Mouse (Mus musculus): ENCODE data around the gene Opcml. TPM values are rescaled to one million over a fixed set of nuclear protein-coding genes. Genes with fewer than 3 reads are reported as not detected.

Gene Opcml
- polyA plus RNA-seq, 1 experiment, result 0.11 TPM

DNA sequence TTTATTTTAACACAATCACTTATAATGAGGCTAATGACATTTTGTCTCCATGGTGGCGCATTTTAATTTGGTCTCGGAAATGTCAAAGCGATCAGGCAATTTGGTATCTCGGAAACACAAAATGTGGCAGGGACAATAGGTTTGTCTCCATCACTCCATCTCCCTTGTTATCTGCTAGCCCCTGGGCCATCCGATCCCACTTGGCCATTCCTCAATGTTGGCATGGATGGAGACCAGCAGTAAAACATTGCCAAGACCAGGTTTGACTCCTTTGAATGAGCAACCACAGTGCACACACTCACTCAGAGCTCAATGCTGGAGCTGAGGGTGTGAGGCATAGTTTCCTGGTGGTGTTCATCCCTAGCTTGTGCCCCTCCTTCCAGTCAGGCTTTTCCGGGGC, 32.1 kb downstream of the Opcml start:
- 95% methylated on average over 6 of the region's 6 CpGs for WGBS

DNA sequence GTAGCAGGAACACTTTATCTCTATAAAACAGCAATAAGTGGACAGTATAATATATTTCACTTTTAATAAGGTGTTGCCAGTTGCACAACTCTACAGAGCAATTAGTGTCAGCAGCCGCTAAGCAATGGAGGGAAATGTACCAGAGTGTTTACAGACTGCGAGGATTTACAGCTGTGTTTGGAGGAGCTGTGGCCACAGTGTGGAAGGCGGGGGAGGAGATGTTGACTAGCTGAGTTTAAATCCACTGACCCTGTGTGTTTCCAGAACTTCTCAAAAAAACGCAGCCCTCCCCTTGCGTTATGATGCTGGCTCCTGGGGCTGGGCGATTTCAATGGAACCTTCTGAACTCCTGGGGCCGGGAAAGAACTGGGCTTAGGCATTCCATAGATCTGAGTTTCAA, 33.8 kb downstream of the Opcml start:
- no peak for DNase-seq (ENCODE audit: low read depth, low spot score)
- WGBS, result 13% methylated on average over 7 of the region's 7 CpGs

More for the DNA sequence above, 32.1 kb downstream of the Opcml start:
- no peak for DNase-seq (ENCODE audit: low read depth, low spot score)

DNA sequence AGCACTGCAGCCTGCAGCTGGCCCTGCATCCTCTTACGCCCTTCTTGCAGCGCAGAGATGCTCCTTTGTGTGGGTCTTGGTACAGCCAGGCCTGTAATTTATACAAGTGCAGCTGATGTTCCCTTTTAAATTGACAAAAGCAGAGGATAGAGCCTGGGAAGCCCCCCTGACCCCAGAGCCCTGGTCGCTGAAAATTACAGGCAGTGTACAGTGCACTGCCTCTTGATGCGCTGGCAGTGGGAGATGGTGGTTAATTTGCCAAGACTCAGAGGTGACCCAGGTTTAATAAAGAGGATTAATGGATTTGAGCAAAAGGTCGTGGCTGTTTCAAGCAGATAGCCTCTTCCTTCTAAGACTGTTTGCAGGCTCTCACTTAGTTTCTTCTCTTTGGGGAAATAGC, 39.9 kb downstream of the Opcml start:
- WGBS, result 67% methylated on average over 5 of the region's 5 CpGs
- no peak for DNase-seq (ENCODE audit: low read depth, low spot score)

DNA sequence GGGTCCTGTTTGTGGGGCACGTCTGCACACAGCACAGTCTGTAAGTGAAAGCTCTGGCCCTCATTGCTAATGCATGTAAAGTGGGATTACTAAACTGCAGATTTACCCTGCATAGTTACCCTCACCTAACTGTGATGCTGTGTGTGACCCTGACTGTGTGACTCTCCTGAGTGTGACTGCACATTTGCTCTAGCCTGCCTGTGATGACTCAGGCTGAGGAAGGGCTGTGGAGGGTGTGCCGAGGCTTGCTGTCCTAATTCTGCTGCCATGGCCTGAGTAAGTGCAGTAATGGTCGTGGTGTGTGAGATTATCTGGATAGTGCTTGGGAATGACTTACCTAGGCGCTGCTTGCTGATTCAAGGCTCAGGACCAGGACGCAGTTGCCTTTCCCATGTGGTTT, 52.2 kb downstream of the Opcml start:
- 73% methylated on average over 5 of the region's 5 CpGs for WGBS
- no peak for DNase-seq (ENCODE audit: low read depth, low spot score)

DNA sequence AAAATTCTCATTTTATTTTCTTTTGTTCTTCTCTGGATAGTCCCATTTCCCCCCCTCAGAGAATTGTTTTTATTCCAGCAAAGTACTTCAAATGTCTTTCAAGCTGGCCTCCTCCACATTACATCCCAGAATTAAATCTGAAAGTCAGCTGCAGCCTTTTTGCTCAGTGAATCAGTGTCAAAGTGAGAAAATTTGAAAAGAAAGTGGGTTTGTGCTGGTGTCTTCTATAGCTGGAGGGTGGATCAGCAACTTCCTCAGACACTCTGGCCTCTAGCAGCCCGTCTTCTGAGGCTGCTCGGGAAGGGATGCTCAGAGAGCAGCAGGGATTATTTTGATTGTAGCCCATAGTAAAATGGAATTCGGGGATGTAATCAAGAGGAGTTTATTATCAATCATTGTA, 81.0 kb downstream of the Opcml start:
- no peak for DNase-seq (ENCODE audit: low read depth, low spot score)
- WGBS, result 72% methylated on average over 3 of the region's 3 CpGs

DNA sequence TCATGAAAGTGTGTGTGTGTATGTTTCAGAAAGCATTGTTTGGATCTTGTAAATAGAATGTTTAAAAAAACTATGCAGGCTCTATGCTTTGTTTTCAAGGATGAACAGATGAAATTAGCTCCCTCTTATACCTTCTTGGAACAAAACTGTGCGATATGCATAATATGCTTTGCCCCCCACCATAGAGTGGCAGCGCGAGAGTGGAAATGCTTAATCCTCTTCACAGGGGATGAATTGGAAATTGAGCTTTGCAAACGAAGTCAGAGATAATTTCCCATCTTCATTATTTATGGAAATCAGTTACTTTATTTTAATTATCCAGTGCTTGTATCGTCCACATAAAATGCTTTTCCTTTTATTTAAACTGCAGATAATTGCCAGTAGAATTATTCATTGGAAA, 99.1 kb downstream of the Opcml start:
- no peak for DNase-seq (ENCODE audit: low read depth, low spot score)
- 79% methylated on average over 5 of the region's 5 CpGs for WGBS

DNA sequence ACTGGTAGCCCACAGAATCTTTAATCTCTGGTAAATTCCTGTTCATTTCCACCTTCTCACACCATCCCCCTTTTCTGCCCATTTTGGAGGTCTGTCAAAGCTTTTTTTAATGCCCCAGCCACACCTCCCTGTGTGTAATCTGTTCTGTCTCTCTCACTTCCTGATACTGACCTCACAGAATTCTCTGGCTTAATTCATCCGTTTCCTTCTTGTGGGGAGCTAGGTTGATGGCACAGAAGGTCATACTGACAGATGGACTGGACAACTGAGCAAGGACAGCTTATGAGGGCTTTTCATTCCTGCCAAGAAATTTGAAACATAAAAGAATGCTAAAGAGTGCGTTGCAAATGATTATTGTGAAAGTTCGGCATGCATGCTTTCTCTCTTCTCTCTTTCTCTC, 126.7 kb downstream of the Opcml start:
- WGBS, result 37% methylated on average over 3 of the region's 3 CpGs

DNA sequence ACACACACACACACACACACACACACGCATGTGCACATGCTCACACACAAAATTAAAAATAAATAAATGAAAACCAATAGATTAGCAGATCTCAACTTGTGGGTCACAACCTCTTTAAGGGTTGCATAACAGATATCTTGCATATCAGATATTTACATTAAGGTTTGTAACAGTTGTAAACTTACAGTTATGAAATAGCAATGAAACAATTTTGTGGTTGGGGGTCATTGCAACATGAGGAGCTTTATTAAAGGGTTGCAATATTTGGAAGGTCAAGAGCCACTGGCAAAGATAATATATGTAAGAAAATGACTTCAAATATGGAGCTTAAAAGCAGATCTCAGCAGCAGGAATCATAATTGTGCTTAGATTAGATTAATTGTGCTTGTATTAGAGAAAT, 132.9 kb downstream of the Opcml start:
- no peak for DNase-seq (ENCODE audit: low read depth, low spot score)
- 73% methylated on average over 1 of the region's 1 CpGs for WGBS

More for the DNA sequence above, 126.7 kb downstream of the Opcml start:
- no peak for DNase-seq (ENCODE audit: low read depth, low spot score)

DNA sequence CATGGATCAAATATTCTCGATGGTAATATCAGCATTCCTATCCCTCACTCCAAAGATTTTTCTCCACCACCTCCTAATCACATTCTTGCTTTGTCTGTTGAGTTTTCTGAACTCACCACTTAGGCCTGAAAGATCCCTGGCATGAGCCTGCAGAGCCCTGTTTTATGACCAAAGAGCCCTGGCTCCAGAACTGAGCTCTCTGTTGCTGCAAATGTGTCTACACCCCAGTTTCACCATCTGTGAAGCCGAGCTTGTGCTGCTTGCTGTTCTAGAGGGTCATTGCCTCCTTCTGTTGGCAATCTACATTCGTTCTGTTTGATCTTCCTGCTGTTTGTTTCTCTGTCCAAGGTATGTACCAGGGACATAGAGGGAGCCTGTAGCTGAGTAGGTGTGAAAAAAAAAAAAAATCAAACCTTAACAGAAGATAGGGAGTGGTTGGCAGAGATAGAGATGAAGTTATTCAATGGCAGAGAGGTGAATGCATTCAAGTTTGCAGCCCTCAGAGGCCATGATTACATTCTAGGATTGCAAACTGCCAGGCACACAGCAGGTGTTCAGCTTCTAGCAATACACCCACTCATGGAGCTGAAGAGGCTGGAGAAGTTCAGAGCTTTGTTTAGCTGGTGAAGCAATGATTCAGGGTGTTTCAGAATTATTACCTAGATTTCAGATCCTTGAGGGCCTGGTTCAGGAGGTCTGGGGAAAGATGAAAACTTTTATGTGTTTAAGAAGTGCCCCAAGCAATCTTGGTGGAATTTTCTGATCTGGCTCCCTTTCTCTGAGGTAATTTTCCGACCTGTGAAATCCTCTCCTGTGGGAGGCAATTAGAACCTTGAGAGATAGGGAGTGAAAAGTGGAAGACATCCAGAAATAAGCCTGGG, 133.6 kb downstream of the Opcml start:
- WGBS, result 43% methylated on average over 4 of the region's 4 CpGs
- DNase-seq (ENCODE audit: low read depth, low spot score), result no peak

DNA sequence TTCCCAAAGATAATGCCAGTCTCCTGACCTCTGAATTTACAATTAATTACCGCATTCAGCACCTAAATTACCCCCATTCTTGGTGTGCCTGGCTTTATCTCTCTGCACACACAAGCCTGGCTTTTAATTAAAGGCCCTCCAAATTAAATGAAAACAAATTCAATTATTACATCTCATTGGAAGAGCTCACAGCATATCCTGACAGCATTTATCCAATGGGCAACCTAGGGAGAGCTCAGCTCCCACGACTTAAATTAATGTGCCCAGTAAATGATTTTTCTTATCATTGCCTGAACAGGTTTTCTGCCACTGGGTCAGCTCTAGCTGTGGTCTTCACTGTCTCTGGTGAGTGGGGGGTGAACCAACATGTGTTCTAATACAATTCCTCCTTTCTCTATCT, 135.1 kb downstream of the Opcml start:
- 74% methylated on average over 2 of the region's 2 CpGs for WGBS
- DNase-seq (ENCODE audit: low read depth, low spot score), result no peak

DNA sequence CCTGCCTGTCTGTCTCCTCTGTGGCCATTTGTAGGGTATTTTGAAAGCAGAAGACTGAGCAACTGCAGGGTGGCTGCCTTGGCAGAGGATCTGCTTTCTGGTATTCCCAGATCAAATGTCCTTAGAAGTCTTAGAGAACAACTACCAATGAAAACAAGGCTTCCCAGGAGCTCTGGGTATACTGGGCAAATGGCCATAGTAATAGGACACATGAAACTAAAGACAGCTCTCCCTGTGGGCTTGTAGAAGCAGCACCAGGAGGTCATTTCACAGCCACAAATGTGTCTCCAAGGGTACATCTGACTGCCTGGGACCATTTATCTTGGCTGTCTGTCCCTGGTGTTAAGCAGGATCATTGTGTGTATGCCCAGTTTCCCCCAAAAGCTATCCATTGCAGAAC, 146.7 kb downstream of the Opcml start:
- no peak for DNase-seq (ENCODE audit: low read depth, low spot score)

DNA sequence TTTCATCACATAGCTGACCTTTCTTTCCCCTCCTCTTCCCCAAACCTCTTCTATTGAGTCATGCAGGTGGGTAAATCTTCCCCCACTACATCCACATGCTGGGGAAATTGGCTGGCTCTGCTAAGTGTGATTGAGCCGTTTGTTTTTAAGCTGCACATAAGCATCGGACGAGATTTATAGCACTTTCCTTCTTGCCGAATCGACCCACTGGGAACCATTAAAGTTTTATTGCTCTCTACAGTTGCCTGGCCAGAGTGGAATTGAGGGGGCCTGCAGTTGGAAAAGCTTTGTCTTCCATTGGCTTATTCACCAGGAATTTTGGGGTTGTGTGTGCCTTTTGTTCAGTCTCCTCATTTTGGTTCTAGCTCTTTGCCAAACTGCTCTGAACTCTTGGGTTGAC, 147.1 kb downstream of the Opcml start:
- DNase-seq (ENCODE audit: low read depth, low spot score), result no peak
- 20% methylated on average over 5 of the region's 5 CpGs for WGBS

DNA sequence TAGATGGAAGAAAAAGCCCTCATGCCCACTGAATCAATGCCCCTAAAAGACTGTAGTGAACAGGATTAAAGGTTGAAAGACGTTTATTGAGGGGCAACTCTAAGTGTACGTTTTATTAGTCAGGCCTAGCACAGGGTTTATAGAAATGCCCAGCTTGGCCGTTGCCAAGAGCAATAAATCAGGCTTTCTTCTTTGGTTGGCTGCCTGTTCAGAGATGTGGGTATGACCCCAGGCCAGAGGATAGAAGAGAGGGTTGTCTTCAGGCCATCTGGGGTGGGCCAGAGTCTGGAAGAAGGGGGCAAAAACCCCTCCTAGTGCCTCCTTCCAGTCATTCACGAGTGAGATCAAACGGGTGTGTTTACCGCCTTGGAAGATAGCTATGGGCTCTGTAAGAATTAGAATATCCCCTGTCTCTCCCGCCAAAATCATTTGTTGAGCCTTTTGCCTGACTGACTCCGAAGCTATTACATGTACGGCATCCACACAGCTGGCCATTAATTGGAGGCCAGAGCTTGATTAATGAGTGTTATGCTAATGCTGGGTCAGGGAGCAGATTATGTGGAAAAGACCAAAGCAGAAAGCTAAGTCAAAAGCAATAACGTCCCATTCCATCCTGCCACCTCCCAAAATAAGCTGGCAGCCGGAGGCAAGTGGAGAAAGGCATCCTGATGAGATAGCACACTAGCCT, 154.9 kb downstream of the Opcml start:
- no peak for DNase-seq (ENCODE audit: low read depth, low spot score)
- 55% methylated on average over 11 of the region's 11 CpGs for WGBS

DNA sequence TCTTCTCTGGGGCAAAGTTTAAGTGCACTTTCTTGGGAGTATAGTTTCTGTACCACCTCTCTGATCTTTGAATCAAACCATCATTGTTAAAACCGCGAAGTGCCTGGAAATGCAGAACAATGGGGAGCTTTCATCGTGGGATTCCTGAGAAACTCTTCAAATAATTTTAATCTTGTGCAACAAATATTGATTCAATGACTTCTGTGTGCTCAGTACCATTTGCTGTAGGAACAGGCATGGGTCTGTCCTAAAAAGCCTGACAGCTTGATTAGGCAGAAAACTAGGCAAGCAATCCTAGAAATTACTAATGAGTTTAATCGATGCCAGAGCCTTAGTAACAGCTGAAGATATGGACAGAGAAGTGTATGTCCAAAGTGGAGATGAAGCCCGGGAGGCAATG, 160.5 kb downstream of the Opcml start:
- WGBS, result 51% methylated on average over 5 of the region's 5 CpGs
- no peak for DNase-seq (ENCODE audit: low read depth, low spot score)

DNA sequence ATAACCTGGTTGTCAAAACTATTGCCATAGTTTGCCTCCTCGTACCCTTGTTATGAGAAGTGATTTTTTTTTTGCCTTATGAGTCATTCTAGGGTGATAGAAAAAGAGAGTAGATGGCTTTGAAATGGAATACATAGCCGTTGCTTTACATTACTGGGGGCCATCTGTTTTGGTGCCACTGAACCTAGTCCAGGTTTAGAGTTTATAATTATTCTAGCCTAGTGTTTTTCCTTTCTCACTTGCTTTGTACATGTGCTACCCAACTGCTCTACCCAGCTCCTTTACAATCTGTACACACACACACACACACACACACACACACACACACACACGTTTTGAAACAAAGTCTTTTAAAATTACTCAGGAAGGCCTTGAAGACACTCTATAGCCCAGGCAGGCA, 171.1 kb downstream of the Opcml start:
- 59% methylated on average over 3 of the region's 3 CpGs for WGBS
- DNase-seq (ENCODE audit: low read depth, low spot score), result no peak

DNA sequence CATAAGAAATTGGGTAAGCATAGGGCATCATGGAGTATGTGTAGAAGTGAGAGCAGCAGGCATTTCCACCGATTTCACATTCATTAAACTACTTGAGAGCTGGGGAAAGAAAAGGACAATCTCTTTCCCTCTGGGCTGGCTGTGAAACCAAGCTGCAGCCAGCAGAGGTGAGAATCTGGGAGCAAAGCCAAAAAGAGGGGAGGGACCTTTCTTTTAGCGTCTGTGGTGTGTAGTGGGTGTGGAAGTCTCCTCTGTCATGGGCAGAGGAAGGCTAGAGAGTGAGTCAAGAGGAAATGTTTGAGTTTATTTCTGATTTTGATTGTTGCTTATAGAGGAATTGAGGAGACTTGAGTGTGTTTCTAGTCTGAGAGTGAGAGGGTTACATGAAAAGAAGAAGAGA, 172.8 kb downstream of the Opcml start:
- 13% methylated on average over 2 of the region's 2 CpGs for WGBS
- DNase-seq (ENCODE audit: low read depth, low spot score), result peak; percentile 42

DNA sequence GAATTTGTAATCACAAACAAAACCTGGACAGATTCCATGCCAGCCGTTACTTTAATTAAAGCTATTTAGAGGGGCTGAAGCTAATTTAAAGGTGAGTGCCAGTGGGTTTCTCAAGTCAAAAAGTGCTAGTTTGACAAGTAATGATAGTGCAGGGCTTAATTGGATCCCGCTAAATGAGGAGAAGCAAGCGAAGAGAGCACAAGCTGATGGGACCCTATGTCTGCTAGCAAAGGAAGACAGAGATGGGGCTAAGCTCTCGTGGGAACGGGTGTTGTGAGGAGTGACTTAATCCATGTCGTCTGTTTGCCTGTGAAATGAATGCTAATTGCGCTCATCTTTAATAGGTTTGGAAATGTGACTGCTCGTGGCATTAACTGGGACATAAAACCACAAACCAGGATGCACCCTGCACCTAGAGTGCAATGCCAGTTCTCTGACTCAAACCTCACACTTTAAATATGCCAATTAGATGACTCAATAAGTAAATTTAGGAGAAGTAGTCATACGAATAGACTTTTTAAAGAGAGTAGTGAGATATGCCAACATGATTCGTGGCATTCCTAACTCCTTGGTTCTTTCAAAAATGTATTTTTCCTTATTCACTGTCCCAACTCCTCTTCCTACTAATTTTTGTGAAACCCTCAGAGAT, 174.5 kb downstream of the Opcml start:
- WGBS, result 63% methylated on average over 10 of the region's 10 CpGs
- no peak for DNase-seq (ENCODE audit: low read depth, low spot score)

DNA sequence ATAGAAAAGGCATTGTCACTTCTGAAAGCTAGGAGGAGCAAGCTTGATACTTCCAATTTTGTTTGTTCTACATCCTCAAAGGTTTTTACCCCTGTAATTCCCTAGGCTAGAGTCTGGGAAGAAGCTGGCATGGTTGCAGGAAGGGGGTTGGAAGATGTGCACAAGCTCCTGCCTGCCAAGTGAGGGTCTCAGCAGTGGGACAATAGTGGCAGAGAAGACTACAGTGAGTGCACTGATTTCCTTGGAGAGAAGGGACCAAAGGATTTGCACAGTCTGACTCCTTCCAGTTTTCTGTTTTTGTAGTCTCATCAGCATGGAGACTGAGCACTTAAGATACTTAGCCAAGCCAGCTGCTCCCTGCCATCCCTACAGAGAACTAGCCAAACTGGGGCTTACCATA, 177.7 kb downstream of the Opcml start:
- DNase-seq (ENCODE audit: low read depth, low spot score), result no peak

DNA sequence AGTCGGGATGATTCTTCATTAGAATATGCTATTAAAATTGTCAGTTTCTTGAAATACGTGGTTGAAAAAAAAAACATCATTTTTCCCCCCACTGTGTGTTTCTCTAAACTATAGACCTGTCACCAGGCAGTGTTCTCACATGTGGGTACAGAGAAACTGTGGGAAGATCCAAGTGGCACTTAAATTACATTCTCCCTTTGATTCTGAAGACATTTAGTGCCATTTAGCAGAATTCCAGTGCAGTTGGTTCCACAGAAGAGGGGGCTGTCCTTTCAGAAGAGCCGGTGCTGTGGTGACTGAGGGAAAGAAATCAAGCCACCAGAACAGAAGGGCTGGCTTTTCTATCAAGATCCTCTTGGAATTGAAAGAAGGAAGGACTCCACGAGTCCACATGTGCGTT, 181.7 kb downstream of the Opcml start:
- 77% methylated on average over 5 of the region's 5 CpGs for WGBS
- no peak for DNase-seq (ENCODE audit: low read depth, low spot score)

DNA sequence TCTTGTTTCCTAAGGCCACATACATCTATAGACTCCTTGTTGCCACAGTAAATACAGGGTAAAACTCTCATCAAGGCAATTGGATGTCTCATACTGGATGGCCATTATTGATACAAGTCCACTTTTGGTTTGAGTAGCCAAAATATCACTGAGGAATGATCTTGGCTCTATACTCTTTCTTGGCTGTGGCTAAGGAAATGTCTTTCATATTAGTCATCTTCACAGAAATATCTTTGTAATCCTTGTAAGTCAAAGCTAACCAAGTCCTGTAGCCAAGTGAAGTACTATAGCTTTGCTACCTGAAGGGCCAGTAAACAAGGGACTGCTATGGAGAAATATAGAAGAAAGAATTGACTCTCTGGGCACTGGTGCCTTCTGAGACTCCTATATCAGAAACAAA, 192.0 kb downstream of the Opcml start:
- DNase-seq (ENCODE audit: low read depth, low spot score), result no peak

Measured in large intestine, adult 2 months (tissue).